Mouse (Mus musculus): Measurements from ENCODE around the gene Ankrd66. TPM values are rescaled to one million over a fixed set of nuclear protein-coding genes. Genes with fewer than 3 reads are reported as not detected.
"Not testable (repeated sequence)": the region's sequence is repeated elsewhere in the genome, so short reads cannot be mapped to it uniquely, and the experiment has no call there.

Gene Ankrd66
- polyA plus RNA-seq, 1 experiment from 2014 or later = 0.23 TPM

DNA sequence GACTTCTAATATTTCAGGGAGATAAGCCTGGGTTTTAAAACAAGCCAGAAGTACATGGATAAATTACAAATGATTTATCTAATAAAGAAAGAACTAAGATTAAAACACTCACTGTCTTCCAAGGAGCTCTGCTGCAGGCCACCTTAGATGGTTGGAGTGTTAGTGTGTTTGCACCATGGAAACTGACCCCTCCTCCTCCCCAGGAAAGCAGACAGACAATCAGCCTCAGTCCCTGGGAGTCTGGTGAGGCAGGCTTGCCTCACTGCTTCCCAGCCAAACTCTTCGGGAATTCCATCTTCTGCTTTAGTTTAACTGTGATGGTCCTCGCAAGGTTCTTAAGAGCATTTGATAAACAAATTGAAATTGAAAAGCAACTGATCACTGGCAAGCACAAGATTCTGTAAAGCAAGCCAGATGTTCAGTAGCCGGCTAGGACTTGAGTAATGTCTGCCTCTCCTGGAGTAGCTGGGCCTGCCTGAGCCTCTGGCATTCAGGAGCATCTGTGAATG lies 7.7 kb upstream of the Ankrd66 start:
- Histone ChIP-seq H3K9me3 (ENCODE audit: low read length) (no peaks in the 10 kb centered on the region), H3K36me3 (replicated peaks; ENCODE audit: insufficient read depth, low read length) (no peaks in the 10 kb centered on the region), H3K9ac (replicated peaks) (no peak overlapping the region), H3K4me3 (ENCODE audit: low read depth, low read length) (no peak overlapping the region), H3K4me2 (ENCODE audit: low read depth, low read length) (no peak overlapping the region), H3K27ac (ENCODE audit: low read depth) (no peak overlapping the region), H3K4me1 (ENCODE audit: insufficient read depth) (no peaks in the 10 kb centered on the region; the same call in 1 of the 2 replicates), H3K27me3 (ENCODE audit: insufficient read depth, low read length) (no peaks in the 10 kb centered on the region)
- no peak for ATAC-seq
- 69% methylated on average over 3 of the region's 3 CpGs for WGBS (ENCODE audit: insufficient replicate concordance)
- TF ChIP-seq CTCF (IDR thresholded peaks at IDR 0.05; ENCODE audit: low read depth) = no peak
- TF ChIP-seq EP300 (IDR thresholded peaks at IDR 0.05; ENCODE audit: low read depth) = no peak
- DNase-seq = no peak

DNA sequence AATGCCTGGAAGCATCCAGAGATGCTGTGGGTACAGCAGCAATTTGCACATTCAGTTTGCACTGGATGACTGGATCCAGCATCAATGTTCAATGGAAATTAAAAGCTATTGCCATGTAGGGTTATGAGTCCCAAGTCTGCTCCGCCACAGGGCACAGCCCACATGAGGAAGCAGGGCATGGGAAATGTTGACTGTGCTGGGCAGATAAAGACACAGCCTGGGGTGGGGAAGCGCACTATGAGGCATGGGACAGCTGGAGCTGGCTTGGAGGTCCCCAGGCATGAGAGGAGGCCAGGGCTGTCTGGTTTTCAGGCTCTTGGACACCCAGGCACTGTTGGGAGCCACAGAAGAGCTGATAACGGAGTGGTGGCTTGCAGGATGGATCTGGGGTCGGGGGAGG lies 601 bp upstream of the Ankrd66 start:
- Histone ChIP-seq H3K4me1 (ENCODE audit: insufficient read depth) (no peaks in the 10 kb centered on the region; the same call in 1 of the 2 replicates), H3K4me2 (ENCODE audit: low read depth, low read length) (no peak overlapping the region), H3K9ac (replicated peaks) (no peak overlapping the region), H3K36me3 (replicated peaks; ENCODE audit: insufficient read depth, low read length) (no peaks in the 10 kb centered on the region), H3K27me3 (ENCODE audit: insufficient read depth, low read length) (no peaks in the 10 kb centered on the region), H3K9me3 (ENCODE audit: low read length) (no peaks in the 10 kb centered on the region), H3K4me3 (ENCODE audit: low read depth, low read length) (no peak overlapping the region), H3K27ac (ENCODE audit: low read depth) (no peak overlapping the region)
- ATAC-seq (no peak), DNase-seq (no peak)
- TF ChIP-seq EP300 (IDR thresholded peaks at IDR 0.05; ENCODE audit: low read depth) (no peak), CTCF (IDR thresholded peaks at IDR 0.05; ENCODE audit: low read depth) (no peak)
- 53% methylated on average over 4 of the region's 4 CpGs for WGBS (ENCODE audit: insufficient replicate concordance)

DNA sequence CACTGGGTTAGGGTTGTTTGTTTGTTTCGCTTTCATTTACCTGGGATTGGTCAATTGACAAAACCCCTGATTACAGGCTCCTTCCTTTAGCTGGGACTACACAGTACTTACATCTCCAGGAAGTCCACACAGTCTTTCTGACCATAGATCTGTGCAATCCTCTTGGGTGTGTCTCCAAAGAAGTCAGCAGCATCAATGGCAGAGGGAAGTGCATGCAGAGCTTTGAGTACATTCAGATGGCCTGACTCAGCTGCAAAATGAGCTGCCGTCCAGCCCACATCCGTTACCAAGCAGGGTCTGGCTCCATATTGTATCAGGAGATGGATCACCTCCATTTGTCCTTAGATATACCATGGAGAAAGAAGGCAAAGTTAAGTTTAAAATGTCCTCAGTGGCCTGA lies 4.7 kb downstream of the Ankrd66 start:
- no peak overlapping the region for H3K4me3 ChIP-seq (ENCODE audit: low read depth, low read length)
- H3K9me3 ChIP-seq (ENCODE audit: low read length) = no peaks in the 10 kb centered on the region
- H3K36me3 ChIP-seq (replicated peaks; ENCODE audit: insufficient read depth, low read length) = no peaks in the 10 kb centered on the region
- no peak overlapping the region for H3K9ac ChIP-seq (replicated peaks)
- TF ChIP-seq CTCF (IDR thresholded peaks at IDR 0.05; ENCODE audit: low read depth) (no peak), EP300 (IDR thresholded peaks at IDR 0.05; ENCODE audit: low read depth) (no peak)
- H3K4me1 ChIP-seq (ENCODE audit: insufficient read depth) = no peaks in the 10 kb centered on the region
- ATAC-seq (no peak), DNase-seq (no peak)
- 0 out of 2 replicates have a peak overlapping the region, but pooled peaks have one; percentile 1 for H3K27ac ChIP-seq (ENCODE audit: low read depth)
- no peaks in the 10 kb centered on the region for H3K27me3 ChIP-seq (ENCODE audit: insufficient read depth, low read length)
- 76% methylated on average over 3 of the region's 3 CpGs for WGBS (ENCODE audit: insufficient replicate concordance)
- no peak overlapping the region for H3K4me2 ChIP-seq (ENCODE audit: low read depth, low read length)

DNA sequence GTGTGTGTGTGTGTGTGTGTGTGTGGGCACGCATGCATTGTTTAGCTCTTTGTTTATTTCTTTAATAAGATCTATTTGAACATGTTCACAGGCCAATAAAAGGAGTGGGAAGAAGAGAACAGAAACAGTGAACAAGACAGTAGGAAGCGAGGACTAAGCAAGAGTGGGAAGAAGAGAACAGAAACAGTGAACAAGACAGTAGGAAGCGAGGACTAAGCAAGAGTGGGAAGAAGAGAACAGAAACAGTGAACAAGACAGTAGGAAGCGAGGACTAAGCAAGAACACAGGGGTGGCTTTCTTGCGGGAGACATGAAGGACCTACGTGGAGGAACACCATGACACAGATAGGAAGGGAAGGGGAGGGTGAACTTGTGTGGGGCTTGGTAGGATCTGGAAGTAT lies 6.6 kb downstream of the Ankrd66 start:
- H3K9me3 ChIP-seq (ENCODE audit: low read length); H3K4me2 ChIP-seq (ENCODE audit: low read depth, low read length); H3K9ac ChIP-seq (replicated peaks); H3K4me3 ChIP-seq (ENCODE audit: low read depth, low read length); H3K27ac ChIP-seq (ENCODE audit: low read depth); DNase-seq; H3K36me3 ChIP-seq (replicated peaks; ENCODE audit: insufficient read depth, low read length); ATAC-seq; H3K27me3 ChIP-seq (ENCODE audit: insufficient read depth, low read length); H3K4me1 ChIP-seq (ENCODE audit: insufficient read depth): not testable (repeated sequence)
- WGBS (ENCODE audit: insufficient replicate concordance) = 77% methylated on average over 6 of the region's 6 CpGs

DNA sequence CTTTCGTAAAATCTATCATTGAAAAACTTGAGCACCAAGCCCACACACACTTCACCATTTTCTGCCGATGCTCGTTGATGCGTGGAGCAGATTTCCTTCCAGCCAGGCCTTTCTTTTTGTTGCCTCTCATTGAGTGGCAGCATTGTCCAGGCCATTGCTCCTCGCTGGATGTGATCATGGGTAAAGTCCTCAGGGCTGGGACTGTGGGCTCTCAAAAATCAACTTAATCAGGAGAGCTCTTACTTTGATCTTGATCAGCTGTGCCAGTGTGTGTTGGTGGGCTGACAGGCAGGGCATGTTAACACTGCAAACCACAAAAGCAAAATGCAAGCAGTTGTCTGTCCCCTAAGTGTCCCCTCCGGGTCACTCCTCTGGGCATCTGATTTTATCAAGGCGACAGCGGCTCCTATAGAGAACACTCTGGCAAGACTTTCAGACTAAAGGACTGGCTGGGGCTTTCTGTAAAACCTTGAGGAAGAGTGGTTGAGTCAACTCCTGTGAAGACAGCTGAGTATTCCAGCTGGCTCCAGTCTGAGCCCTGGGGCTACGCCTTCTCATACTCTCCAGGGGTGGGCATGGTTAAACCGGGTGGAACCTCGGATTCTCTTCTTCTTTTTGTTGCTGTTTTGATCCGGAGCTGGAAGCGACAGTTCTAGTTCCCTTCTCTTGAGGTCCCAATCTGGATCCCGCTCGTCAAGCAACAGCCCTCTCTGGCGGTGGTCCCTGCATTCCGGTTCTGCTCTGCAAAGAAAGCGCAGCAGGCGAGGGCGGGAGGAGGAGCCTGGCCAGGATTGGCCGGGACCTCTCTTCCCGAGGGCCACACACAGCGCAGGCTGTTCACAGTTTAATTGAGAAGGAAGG lies 8.8 kb downstream of the Ankrd66 start:
- Histone ChIP-seq H3K36me3 (replicated peaks; ENCODE audit: insufficient read depth, low read length) (no peaks in the 10 kb centered on the region), H3K27ac (ENCODE audit: low read depth) (no peak overlapping the region), H3K4me2 (ENCODE audit: low read depth, low read length) (peak overlapping the region; percentile 54), H3K4me1 (ENCODE audit: insufficient read depth) (no peaks in the 10 kb centered on the region), H3K9me3 (ENCODE audit: low read length) (no peaks in the 10 kb centered on the region), H3K27me3 (ENCODE audit: insufficient read depth, low read length) (no peaks in the 10 kb centered on the region), H3K4me3 (ENCODE audit: low read depth, low read length) (peak overlapping the region; percentile 2; the same call in 1 of the 2 replicates), H3K9ac (replicated peaks) (peak overlapping the region; percentile 23; the same call in 1 of the 2 replicates)
- TF ChIP-seq CTCF (IDR thresholded peaks at IDR 0.05; ENCODE audit: low read depth) = 0 out of 2 replicates have a peak, but pooled peaks have one; percentile 12
- no peak for TF ChIP-seq EP300 (IDR thresholded peaks at IDR 0.05; ENCODE audit: low read depth)
- 23% methylated on average over 23 of the region's 23 CpGs for WGBS (ENCODE audit: insufficient replicate concordance)
- peak; percentile 53 for ATAC-seq
- peak; percentile 50 for DNase-seq

DNA sequence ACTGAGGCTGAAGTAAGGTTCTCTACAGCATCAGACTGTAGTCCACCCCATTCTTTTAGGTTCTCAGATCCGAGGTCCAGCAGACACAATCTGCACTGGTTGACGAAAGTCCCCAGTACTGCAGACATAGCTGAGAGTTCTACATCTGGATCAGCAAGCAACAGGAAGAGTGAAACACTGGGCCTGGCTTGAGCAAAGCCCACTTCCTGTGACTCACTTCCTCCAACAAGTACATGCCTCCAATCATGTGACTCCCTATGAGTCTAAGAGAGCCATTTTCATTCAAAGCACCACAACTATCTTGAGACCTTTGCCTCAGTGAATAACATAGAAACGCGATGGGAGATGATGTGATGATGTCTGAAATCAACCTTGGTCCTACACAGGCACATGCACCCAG lies 12.2 kb downstream of the Ankrd66 start:
- Histone ChIP-seq H3K9me3 (ENCODE audit: low read length) (no peaks in the 10 kb centered on the region), H3K27ac (ENCODE audit: low read depth) (no peak overlapping the region), H3K4me2 (ENCODE audit: low read depth, low read length) (no peak overlapping the region), H3K4me1 (ENCODE audit: insufficient read depth) (no peaks in the 10 kb centered on the region), H3K36me3 (replicated peaks; ENCODE audit: insufficient read depth, low read length) (no peaks in the 10 kb centered on the region), H3K4me3 (ENCODE audit: low read depth, low read length) (no peak overlapping the region), H3K27me3 (ENCODE audit: insufficient read depth, low read length) (no peaks in the 10 kb centered on the region), H3K9ac (replicated peaks) (no peak overlapping the region)
- ATAC-seq = no peak
- TF ChIP-seq CTCF (IDR thresholded peaks at IDR 0.05; ENCODE audit: low read depth) (no peak), EP300 (IDR thresholded peaks at IDR 0.05; ENCODE audit: low read depth) (no peak)
- WGBS (ENCODE audit: insufficient replicate concordance) = 83% methylated on average over 4 of the region's 4 CpGs
- DNase-seq = no peak

Data from liver, postnatal 0 days (tissue).